Mouse (Mus musculus) liver, embryonic 14.5 days (tissue): ENCODE measurements around the gene Baiap2l2.
"Not testable (repeated sequence)": the region's sequence is repeated elsewhere in the genome, so short reads cannot be mapped to it uniquely, and the experiment has no call there.

Source experiments
- CTCF ChIP-seq: IDR thresholded peaks from 2 replicates; pipeline ENCODE4 v1.5.1; 2016; ENCODE audit warnings: antibody characterized with exemption, low read depth, control low read depth
- EP300 ChIP-seq: IDR thresholded peaks from 2 replicates; pipeline ENCODE4 v1.6.1; 2016; ENCODE audit warnings: antibody characterized with exemption, low read depth

GRCm38 (mm10) chr15:79225780-79226179, 59.6 kb downstream of the Baiap2l2 start:
- TF ChIP-seq CTCF, result peak; percentile 22; the same call in 1 of the 2 replicates
- not testable (repeated sequence) for TF ChIP-seq EP300
